Mouse (Mus musculus): ENCODE results near the gene Cyp2d10. TPM values are rescaled to one million over a fixed set of nuclear protein-coding genes. Genes with fewer than 3 reads are reported as not detected.
"Not testable (repeated sequence)": the region's sequence is repeated elsewhere in the genome, so short reads cannot be mapped to it uniquely, and the experiment has no call there.

Cyp2d10 gene
- polyA plus RNA-seq, 1 experiment from 2014 or later, result not detected

DNA sequence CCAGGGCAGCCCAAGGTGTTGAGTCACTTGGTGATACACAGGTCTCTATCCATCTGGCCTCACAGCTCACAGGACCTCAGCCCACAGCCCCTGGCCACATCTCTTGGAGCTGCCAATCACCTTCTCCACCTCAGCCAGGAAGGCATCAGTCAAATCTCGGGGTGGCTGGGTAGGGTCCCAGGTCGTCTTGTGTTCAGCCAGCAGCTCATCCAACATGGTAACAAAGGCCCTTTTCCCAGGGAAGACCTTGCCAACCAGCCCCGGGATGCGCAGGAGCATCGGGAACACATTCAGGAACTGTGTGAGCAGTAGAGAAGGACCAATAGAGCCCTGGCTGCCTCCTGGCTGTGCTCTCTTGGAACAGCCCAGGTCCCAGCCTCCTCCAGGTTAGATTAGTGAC, 34.0 kb downstream of the Cyp2d10 start:
- Histone ChIP-seq H3K4me1 (replicated peaks) (peaks cover 7% of the 10 kb centered on the region), H3K9me3 (no peaks in the 10 kb centered on the region), H3K27ac (no peak overlapping the region), H3K4me3 (replicated peaks) (no peak overlapping the region), H3K9ac (replicated peaks) (no peak overlapping the region), H3K4me2 (replicated peaks) (no peak overlapping the region), H3K27me3 (no peaks in the 10 kb centered on the region), H3K36me3 (no peaks in the 10 kb centered on the region)
- WGBS, result 92% methylated on average over 5 of the region's 5 CpGs
- ATAC-seq, result no peak

DNA sequence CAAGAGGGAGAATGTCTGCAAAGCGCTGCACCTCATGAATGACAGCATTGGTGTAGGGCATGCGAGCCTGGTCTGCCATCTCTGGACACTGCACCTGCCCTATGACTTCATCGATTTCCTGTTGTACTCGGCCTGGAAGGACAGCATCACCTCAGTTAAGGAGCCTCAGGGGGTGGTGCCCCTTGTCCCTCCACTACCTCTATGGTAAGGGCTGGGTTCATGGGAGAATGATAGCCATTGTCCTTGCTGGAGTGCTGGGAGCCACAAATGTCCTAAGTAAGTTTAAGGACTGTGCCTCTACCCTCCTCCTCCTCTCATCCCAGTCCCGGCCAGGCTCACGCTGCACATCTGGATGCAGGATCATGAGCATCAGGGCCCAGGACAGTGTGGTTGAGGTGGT, 34.5 kb downstream of the Cyp2d10 start:
- H3K27ac ChIP-seq, result no peak overlapping the region
- no peaks in the 10 kb centered on the region for H3K27me3 ChIP-seq
- 94% methylated on average over 6 of the region's 6 CpGs for WGBS
- no peak overlapping the region for H3K9ac ChIP-seq (replicated peaks)
- no peak overlapping the region for H3K4me3 ChIP-seq (replicated peaks)
- no peaks in the 10 kb centered on the region for H3K9me3 ChIP-seq
- ATAC-seq, result no peak
- H3K4me1 ChIP-seq (replicated peaks), result peaks cover 7% of the 10 kb centered on the region
- H3K4me2 ChIP-seq (replicated peaks), result no peak overlapping the region
- no peaks in the 10 kb centered on the region for H3K36me3 ChIP-seq

DNA sequence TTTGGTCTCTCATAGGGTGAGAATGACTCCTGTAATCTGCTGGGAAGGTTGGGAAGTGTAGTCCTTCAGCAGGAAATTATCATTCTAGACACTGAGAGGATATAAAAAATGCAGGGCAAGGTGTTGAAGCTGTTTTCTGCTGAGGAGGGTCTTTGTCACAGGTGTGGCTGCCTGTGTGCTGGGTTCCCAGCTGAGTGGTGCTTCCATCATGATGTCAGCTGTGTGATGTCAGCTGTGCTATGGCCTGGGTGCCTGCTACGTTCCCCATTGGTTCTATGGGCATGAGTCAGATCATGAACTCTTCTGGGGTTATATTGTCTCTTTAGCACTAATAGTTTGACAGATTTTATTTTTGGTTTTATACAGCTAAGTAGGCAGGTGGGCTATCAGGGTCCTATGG, 38.1 kb downstream of the Cyp2d10 start:
- WGBS, result 100% methylated on average over 1 of the region's 1 CpGs
- H3K4me1 ChIP-seq (replicated peaks), result no peaks in the 10 kb centered on the region
- H3K36me3 ChIP-seq, result no peaks in the 10 kb centered on the region
- H3K4me3 ChIP-seq (replicated peaks), result no peak overlapping the region
- no peak for ATAC-seq
- H3K27me3 ChIP-seq, result no peaks in the 10 kb centered on the region
- no peak overlapping the region for H3K4me2 ChIP-seq (replicated peaks)
- H3K9me3 ChIP-seq, result no peaks in the 10 kb centered on the region
- no peak overlapping the region for H3K27ac ChIP-seq
- no peak overlapping the region for H3K9ac ChIP-seq (replicated peaks)

- H3K4me2 ChIP-seq (replicated peaks), result no peak overlapping the region
- H3K4me3 ChIP-seq (replicated peaks), result no peak overlapping the region
- no peaks in the 10 kb centered on the region for H3K4me1 ChIP-seq (replicated peaks)
- H3K9me3 ChIP-seq, result no peaks in the 10 kb centered on the region
- no peak overlapping the region for H3K9ac ChIP-seq (replicated peaks)
- H3K36me3 ChIP-seq, result no peaks in the 10 kb centered on the region
- no peaks in the 10 kb centered on the region for H3K27me3 ChIP-seq
- 95% methylated on average over 4 of the region's 4 CpGs for WGBS
- ATAC-seq, result no peak
- no peak overlapping the region for H3K27ac ChIP-seq
These were observed 38.8 kb downstream of the Cyp2d10 start for GRCm38 (mm10) chr15:82368146-82368545.

DNA sequence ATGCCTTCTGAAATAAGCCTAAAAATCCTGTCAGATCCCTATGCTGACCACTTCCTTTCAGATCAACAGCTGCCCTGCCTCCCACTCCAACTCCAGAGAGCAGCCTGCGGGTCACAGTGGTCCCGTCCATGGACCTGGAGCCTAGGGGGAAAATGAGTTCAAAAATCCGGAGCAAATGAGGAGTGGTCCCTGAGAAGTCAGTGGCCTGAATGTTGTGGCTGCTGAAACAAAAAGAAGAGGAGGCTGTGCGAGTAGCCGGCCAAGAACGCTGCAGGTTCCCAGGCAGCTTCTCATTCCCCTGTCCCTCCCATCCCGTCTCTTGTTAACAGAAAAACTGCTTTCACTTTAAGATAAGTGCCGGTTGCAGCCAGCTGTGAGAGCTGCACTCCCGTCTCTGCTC, 42.4 kb downstream of the Cyp2d10 start:
- ATAC-seq; H3K36me3 ChIP-seq; H3K4me1 ChIP-seq (replicated peaks); H3K27me3 ChIP-seq; H3K4me3 ChIP-seq (replicated peaks); H3K4me2 ChIP-seq (replicated peaks); H3K9me3 ChIP-seq; H3K27ac ChIP-seq; H3K9ac ChIP-seq (replicated peaks): not testable (repeated sequence)
- 13% methylated on average over 6 of the region's 9 CpGs for WGBS

DNA sequence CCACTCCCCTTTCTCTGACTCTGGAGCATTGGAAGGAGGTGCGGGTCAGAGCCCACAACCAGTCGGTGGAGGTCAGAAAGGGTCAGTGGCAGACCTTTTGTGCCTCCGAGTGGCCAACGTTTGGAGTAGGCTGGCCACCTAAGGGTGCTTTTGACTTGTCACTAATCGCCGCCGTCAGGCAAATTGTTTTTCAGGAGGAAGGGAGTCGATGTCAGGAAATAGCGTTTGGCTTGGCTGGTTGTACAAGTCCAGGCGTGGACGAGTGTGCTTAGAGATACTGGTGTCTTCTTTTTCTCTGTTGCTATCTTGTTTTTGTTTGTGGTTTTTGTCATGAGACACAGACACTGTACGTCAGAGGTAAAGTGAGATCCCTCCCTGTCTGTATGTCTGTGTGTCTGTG, 43.2 kb downstream of the Cyp2d10 start:
- WGBS, result 84% methylated on average over 7 of the region's 12 CpGs
- not testable (repeated sequence) for H3K27ac ChIP-seq; H3K9me3 ChIP-seq; H3K4me1 ChIP-seq (replicated peaks); ATAC-seq; H3K9ac ChIP-seq (replicated peaks); H3K27me3 ChIP-seq; H3K4me2 ChIP-seq (replicated peaks); H3K36me3 ChIP-seq; H3K4me3 ChIP-seq (replicated peaks)

DNA sequence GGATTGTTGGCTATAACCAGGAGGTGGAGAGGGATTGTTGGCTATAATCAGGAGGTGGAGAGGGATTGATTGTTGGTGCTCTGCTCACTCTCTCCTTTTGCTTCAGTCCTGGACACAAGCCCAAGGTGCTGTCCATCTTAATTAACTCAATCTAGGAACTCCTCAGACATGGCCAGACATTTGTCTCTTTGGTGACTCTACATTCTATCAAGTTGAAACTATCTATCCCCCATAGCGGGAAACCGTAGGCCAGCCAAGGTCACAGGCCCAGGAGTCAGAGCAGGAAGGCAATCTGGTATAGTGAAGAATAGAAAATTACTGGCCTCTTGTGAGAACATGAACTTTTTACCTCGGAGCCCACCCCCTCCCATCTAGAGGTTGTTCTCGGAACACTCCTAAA, 44.8 kb downstream of the Cyp2d10 start:
- Histone ChIP-seq H3K27me3 (no peaks in the 10 kb centered on the region), H3K4me1 (replicated peaks) (no peaks in the 10 kb centered on the region), H3K36me3 (no peaks in the 10 kb centered on the region), H3K4me2 (replicated peaks) (no peak overlapping the region), H3K9ac (replicated peaks) (no peak overlapping the region), H3K9me3 (no peaks in the 10 kb centered on the region), H3K4me3 (replicated peaks) (no peak overlapping the region), H3K27ac (no peak overlapping the region)
- WGBS, result 96% methylated on average over 4 of the region's 4 CpGs
- no peak for ATAC-seq

DNA sequence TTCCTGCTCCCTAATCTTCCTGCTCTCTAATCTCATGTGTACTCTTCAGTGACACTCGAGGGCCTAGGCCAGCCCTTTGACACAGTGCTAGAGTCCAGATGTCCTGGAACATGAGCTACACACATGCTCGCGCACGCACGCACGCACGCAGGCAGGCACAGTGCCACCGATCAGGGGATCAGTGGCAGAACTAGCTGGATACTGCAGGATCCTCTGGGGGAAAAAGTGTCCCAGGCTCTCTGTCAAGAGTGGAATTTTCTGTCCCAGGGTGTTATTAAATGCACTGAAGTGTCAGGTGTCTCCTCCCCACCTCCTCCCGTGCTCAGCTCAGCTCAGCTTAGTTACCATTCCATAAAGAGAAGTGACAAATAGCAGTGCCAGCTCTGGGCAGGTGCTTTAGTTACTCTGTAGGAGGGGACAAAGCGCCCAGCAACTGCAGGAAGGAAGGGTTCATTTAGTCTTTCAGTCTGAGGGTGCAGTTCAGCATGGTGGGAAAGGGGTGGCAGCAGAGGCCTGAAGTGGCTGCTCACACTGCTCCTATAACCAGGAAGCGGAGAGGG, 45.5 kb downstream of the Cyp2d10 start:
- H3K9me3 ChIP-seq, result no peaks in the 10 kb centered on the region
- H3K4me3 ChIP-seq (replicated peaks), result no peak overlapping the region
- no peak for ATAC-seq
- 79% methylated on average over 11 of the region's 11 CpGs for WGBS
- no peak overlapping the region for H3K27ac ChIP-seq
- no peaks in the 10 kb centered on the region for H3K27me3 ChIP-seq
- H3K9ac ChIP-seq (replicated peaks), result no peak overlapping the region
- H3K36me3 ChIP-seq, result no peaks in the 10 kb centered on the region
- H3K4me1 ChIP-seq (replicated peaks), result no peaks in the 10 kb centered on the region
- no peak overlapping the region for H3K4me2 ChIP-seq (replicated peaks)

DNA sequence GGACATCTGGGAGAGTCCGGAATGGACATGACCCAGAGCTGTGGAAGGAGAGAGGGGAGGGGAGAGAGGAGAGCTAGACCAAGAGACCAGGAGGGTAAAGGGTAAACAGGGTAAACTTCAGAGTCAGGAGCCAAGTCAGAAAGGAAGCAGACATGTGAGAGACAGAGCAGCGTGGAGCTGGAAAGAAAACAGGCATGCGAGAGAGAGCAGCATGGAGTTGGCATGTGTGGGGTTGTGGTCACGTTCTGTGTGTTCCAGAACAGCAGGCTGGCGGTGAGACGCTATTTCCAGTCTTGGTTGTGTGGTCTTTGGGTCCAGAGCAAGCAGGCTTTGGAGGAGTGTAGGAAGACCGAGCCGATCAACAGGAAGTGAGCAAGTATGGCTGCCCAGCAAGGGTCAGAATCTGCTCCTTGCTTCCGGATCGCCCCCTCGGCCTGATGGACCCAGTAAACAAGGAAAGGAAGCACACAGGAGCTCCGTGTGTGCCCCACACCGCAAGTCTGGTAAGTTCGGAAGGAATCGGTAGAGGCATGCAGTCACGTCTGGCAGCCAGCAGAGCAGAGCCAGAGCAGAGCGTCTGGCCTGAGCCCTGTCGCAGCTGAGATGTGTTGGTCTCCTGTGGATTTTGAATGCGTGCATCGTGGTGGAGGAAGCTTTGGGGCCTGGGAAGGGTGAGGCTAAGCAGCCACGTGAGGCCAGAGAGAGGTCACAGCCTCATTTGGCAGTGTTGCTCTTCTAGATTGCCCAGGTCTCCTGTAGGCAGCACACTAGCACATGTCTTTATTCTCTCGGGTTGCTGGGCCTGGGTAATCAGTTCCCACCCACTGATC, 48.3 kb downstream of the Cyp2d10 start:
- no peaks in the 10 kb centered on the region for H3K9me3 ChIP-seq
- peaks cover 6% of the 10 kb centered on the region for H3K4me1 ChIP-seq (replicated peaks)
- no peak overlapping the region for H3K27ac ChIP-seq
- 68% methylated on average over 22 of the region's 22 CpGs for WGBS
- no peak for ATAC-seq
- no peaks in the 10 kb centered on the region for H3K36me3 ChIP-seq
- no peak overlapping the region for H3K9ac ChIP-seq (replicated peaks)
- H3K4me2 ChIP-seq (replicated peaks), result no peak overlapping the region
- no peak overlapping the region for H3K4me3 ChIP-seq (replicated peaks)
- H3K27me3 ChIP-seq, result no peaks in the 10 kb centered on the region

DNA sequence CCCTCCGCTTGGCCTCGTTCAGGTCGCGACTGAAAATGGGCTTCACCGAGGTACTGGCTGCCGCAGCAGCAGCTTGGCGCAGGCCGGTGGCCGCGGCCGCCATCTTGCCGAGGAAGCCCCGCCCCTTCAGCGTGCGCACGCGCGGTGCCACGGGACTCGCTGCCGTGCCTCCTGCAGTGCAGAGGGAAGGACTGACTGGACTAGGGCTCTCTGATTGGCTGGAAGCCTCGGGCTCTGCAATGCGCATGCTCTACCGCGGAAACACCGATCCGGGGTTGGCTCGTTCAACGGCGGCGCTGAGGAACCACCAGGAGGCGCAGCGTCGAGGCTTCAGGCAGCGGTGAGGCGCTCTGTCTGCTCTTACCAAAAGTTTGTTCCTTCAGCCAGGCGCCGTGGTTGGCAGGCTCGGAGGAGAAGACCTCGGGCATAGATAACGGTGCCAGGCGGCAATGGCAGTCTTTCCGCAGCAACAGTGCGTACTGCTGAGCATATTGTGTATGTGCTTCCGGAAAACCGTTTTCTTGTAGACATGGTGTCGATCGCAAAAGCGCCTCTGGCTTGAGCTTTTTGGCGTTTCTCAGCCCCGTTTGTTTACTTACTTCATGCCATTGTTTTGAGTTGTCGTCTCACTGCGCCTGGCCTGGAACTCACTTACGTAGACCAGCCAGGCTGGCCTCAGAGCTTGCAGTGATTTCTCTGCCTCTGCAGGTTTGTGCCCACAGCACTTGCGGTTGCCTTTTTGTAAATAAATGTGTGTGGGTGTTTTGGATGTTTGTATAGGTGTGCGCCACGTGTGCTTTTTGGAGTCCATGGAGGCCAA, 52.7 kb downstream of the Cyp2d10 start, which contains the start of gene Ndufa6:
TSS of gene Ndufa6 (minus strand) at position 197 of the 820 bp plus-strand sequence.
- peak; percentile 100 for ATAC-seq
- Histone ChIP-seq H3K4me3 (replicated peaks) (peak within 1 kb of the TSS; percentile 94), H3K27ac (peak within 1 kb of the TSS; percentile 90), H3K4me1 (replicated peaks) (peaks cover 27% of the 10 kb centered on the region), H3K36me3 (peaks cover 18% of the 10 kb centered on the region), H3K9ac (replicated peaks) (peak within 1 kb of the TSS; percentile 97), H3K27me3 (no peaks in the 10 kb centered on the region), H3K4me2 (replicated peaks) (peak within 1 kb of the TSS; percentile 79), H3K9me3 (no peaks in the 10 kb centered on the region)
- whole genome bisulfite sequencing, result 3% methylated on average over 57 of the region's 57 CpGs

- no peak; the same call in none of the 2 replicates for ATAC-seq
- no peaks in the 10 kb centered on the region for H3K27me3 ChIP-seq
- H3K36me3 ChIP-seq, result peaks cover 24% of the 10 kb centered on the region
- peak overlapping the region; percentile 97 for H3K9ac ChIP-seq (replicated peaks)
- WGBS, result under 1% methylated on average over 23 of the region's 23 CpGs
- peaks cover 27% of the 10 kb centered on the region for H3K4me1 ChIP-seq (replicated peaks)
- peak overlapping the region; percentile 90 for H3K27ac ChIP-seq
- H3K9me3 ChIP-seq, result no peaks in the 10 kb centered on the region
- H3K4me3 ChIP-seq (replicated peaks), result peak overlapping the region; percentile 94
- H3K4me2 ChIP-seq (replicated peaks), result peak overlapping the region; percentile 72
These were observed 53.3 kb downstream of the Cyp2d10 start for GRCm38 (mm10) chr15:82353745-82354113.

All from midbrain, embryonic 13.5 days (tissue).